Mouse (Mus musculus): ENCODE results near the gene Plpp3. TPM values are rescaled to one million over a fixed set of nuclear protein-coding genes. Genes with fewer than 3 reads are reported as not detected.

Gene Plpp3
- polyA plus RNA-seq, 1 experiment from 2014 or later, result 107 TPM

GRCm38 (mm10) chr4:105199345-105199744 lies 42.2 kb downstream of the Plpp3 start:
- H3K9me3 ChIP-seq (ENCODE audit: control insufficient read depth, low read length), result no peaks in the 10 kb centered on the region
- peaks cover 44% of the 10 kb centered on the region for H3K4me1 ChIP-seq (ENCODE audit: control insufficient read depth, insufficient read depth, low read length)
- H3K9ac ChIP-seq (ENCODE audit: low read depth, low read length), result no peak overlapping the region
- H3K27me3 ChIP-seq (replicated peaks; ENCODE audit: control insufficient read depth, insufficient read depth, low read length), result no peaks in the 10 kb centered on the region
- no peak overlapping the region for H3K4me3 ChIP-seq (ENCODE audit: low read depth, low read length)
- H3K4me2 ChIP-seq (ENCODE audit: low read depth, low read length), result no peak overlapping the region
- no peak for DNase-seq (ENCODE audit: low spot score)
- no peak overlapping the region for H3K27ac ChIP-seq (replicated peaks; ENCODE audit: low read depth, low read length)
- peaks cover 51% of the 10 kb centered on the region for H3K36me3 ChIP-seq (ENCODE audit: control insufficient read depth, insufficient read depth, low read length)
- WGBS, result 61% methylated on average over 8 of the region's 8 CpGs
- ATAC-seq (ENCODE audit: low read depth), result no peak

GRCm38 (mm10) chr4:105200624-105201524 lies 43.7 kb downstream of the Plpp3 start:
- peaks cover 37% of the 10 kb centered on the region for H3K36me3 ChIP-seq (ENCODE audit: control insufficient read depth, insufficient read depth, low read length)
- H3K4me1 ChIP-seq (ENCODE audit: control insufficient read depth, insufficient read depth, low read length), result peaks cover 56% of the 10 kb centered on the region
- no peaks in the 10 kb centered on the region for H3K9me3 ChIP-seq (ENCODE audit: control insufficient read depth, low read length)
- no peak overlapping the region for H3K4me3 ChIP-seq (ENCODE audit: low read depth, low read length)
- H3K4me2 ChIP-seq (ENCODE audit: low read depth, low read length), result no peak overlapping the region
- no peak; the same call in 1 of the 2 replicates for ATAC-seq (ENCODE audit: low read depth)
- no peak overlapping the region for H3K9ac ChIP-seq (ENCODE audit: low read depth, low read length)
- DNase-seq (ENCODE audit: low spot score), result peak; percentile 70
- no peaks in the 10 kb centered on the region for H3K27me3 ChIP-seq (replicated peaks; ENCODE audit: control insufficient read depth, insufficient read depth, low read length)
- peak overlapping the region; percentile 16; the same call in 1 of the 2 replicates for H3K27ac ChIP-seq (replicated peaks; ENCODE audit: low read depth, low read length)
- 32% methylated on average over 14 of the region's 14 CpGs for WGBS

GRCm38 (mm10) chr4:105202439-105202838 lies 45.3 kb downstream of the Plpp3 start:
- ATAC-seq (ENCODE audit: low read depth), result no peak
- Histone ChIP-seq H3K4me2 (ENCODE audit: low read depth, low read length) (no peak overlapping the region), H3K27ac (replicated peaks; ENCODE audit: low read depth, low read length) (no peak overlapping the region), H3K27me3 (replicated peaks; ENCODE audit: control insufficient read depth, insufficient read depth, low read length) (no peaks in the 10 kb centered on the region), H3K4me3 (ENCODE audit: low read depth, low read length) (no peak overlapping the region), H3K36me3 (ENCODE audit: control insufficient read depth, insufficient read depth, low read length) (peaks cover 32% of the 10 kb centered on the region), H3K9ac (ENCODE audit: low read depth, low read length) (no peak overlapping the region), H3K4me1 (ENCODE audit: control insufficient read depth, insufficient read depth, low read length) (peaks cover 66% of the 10 kb centered on the region), H3K9me3 (ENCODE audit: control insufficient read depth, low read length) (no peaks in the 10 kb centered on the region)
- WGBS, result 89% methylated on average over 3 of the region's 3 CpGs
- DNase-seq (ENCODE audit: low spot score), result no peak

- no peak for DNase-seq (ENCODE audit: low spot score)
- Histone ChIP-seq H3K9me3 (ENCODE audit: control insufficient read depth, low read length) (no peaks in the 10 kb centered on the region), H3K27ac (replicated peaks; ENCODE audit: low read depth, low read length) (no peak overlapping the region), H3K4me3 (ENCODE audit: low read depth, low read length) (no peak overlapping the region), H3K36me3 (ENCODE audit: control insufficient read depth, insufficient read depth, low read length) (peaks cover 32% of the 10 kb centered on the region), H3K4me1 (ENCODE audit: control insufficient read depth, insufficient read depth, low read length) (peaks cover 66% of the 10 kb centered on the region), H3K4me2 (ENCODE audit: low read depth, low read length) (no peak overlapping the region), H3K27me3 (replicated peaks; ENCODE audit: control insufficient read depth, insufficient read depth, low read length) (no peaks in the 10 kb centered on the region), H3K9ac (ENCODE audit: low read depth, low read length) (no peak overlapping the region)
- no peak for ATAC-seq (ENCODE audit: low read depth)
- WGBS, result 80% methylated on average over 2 of the region's 2 CpGs
Observed at GRCm38 (mm10) chr4:105203303-105203761, 46.2 kb downstream of the Plpp3 start.

GRCm38 (mm10) chr4:105204071-105204470 lies 46.9 kb downstream of the Plpp3 start:
- Histone ChIP-seq H3K27ac (replicated peaks; ENCODE audit: low read depth, low read length) (peak overlapping the region; percentile 11; the same call in 1 of the 2 replicates), H3K4me2 (ENCODE audit: low read depth, low read length) (no peak overlapping the region), H3K9ac (ENCODE audit: low read depth, low read length) (no peak overlapping the region), H3K4me1 (ENCODE audit: control insufficient read depth, insufficient read depth, low read length) (peaks cover 66% of the 10 kb centered on the region), H3K36me3 (ENCODE audit: control insufficient read depth, insufficient read depth, low read length) (peaks cover 32% of the 10 kb centered on the region), H3K4me3 (ENCODE audit: low read depth, low read length) (no peak overlapping the region), H3K27me3 (replicated peaks; ENCODE audit: control insufficient read depth, insufficient read depth, low read length) (no peaks in the 10 kb centered on the region), H3K9me3 (ENCODE audit: control insufficient read depth, low read length) (no peaks in the 10 kb centered on the region)
- ATAC-seq (ENCODE audit: low read depth), result no peak
- 56% methylated on average over 9 of the region's 9 CpGs for WGBS
- DNase-seq (ENCODE audit: low spot score), result no peak

- H3K4me3 ChIP-seq (ENCODE audit: low read depth, low read length), result no peak overlapping the region
- ATAC-seq (ENCODE audit: low read depth) (peak; percentile 41; the same call in 1 of the 2 replicates), DNase-seq (ENCODE audit: low spot score) (peak; percentile 83)
- H3K4me2 ChIP-seq (ENCODE audit: low read depth, low read length), result peak overlapping the region; percentile 3; the same call in 1 of the 2 replicates
- no peaks in the 10 kb centered on the region for H3K9me3 ChIP-seq (ENCODE audit: control insufficient read depth, low read length)
- 31% methylated on average over 15 of the region's 15 CpGs for WGBS
- H3K9ac ChIP-seq (ENCODE audit: low read depth, low read length), result no peak overlapping the region
- peak overlapping the region; percentile 11 for H3K27ac ChIP-seq (replicated peaks; ENCODE audit: low read depth, low read length)
- peaks cover 40% of the 10 kb centered on the region for H3K36me3 ChIP-seq (ENCODE audit: control insufficient read depth, insufficient read depth, low read length)
- no peaks in the 10 kb centered on the region for H3K27me3 ChIP-seq (replicated peaks; ENCODE audit: control insufficient read depth, insufficient read depth, low read length)
- H3K4me1 ChIP-seq (ENCODE audit: control insufficient read depth, insufficient read depth, low read length), result peaks cover 62% of the 10 kb centered on the region
Observed at GRCm38 (mm10) chr4:105205045-105205851, 48.1 kb downstream of the Plpp3 start.

GRCm38 (mm10) chr4:105206102-105206501 lies 49.0 kb downstream of the Plpp3 start:
- DNase-seq (ENCODE audit: low spot score), result no peak
- Histone ChIP-seq H3K27me3 (replicated peaks; ENCODE audit: control insufficient read depth, insufficient read depth, low read length) (no peaks in the 10 kb centered on the region), H3K36me3 (ENCODE audit: control insufficient read depth, insufficient read depth, low read length) (peaks cover 46% of the 10 kb centered on the region), H3K4me3 (ENCODE audit: low read depth, low read length) (no peak overlapping the region), H3K27ac (replicated peaks; ENCODE audit: low read depth, low read length) (peak overlapping the region; percentile 34), H3K9ac (ENCODE audit: low read depth, low read length) (no peak overlapping the region), H3K4me1 (ENCODE audit: control insufficient read depth, insufficient read depth, low read length) (peaks cover 53% of the 10 kb centered on the region), H3K9me3 (ENCODE audit: control insufficient read depth, low read length) (no peaks in the 10 kb centered on the region), H3K4me2 (ENCODE audit: low read depth, low read length) (no peak overlapping the region)
- 26% methylated on average over 6 of the region's 6 CpGs for whole genome bisulfite sequencing
- no peak for ATAC-seq (ENCODE audit: low read depth)

GRCm38 (mm10) chr4:105206995-105207394 lies 49.8 kb downstream of the Plpp3 start:
- H3K27me3 ChIP-seq (replicated peaks; ENCODE audit: control insufficient read depth, insufficient read depth, low read length), result no peaks in the 10 kb centered on the region
- no peak overlapping the region for H3K4me2 ChIP-seq (ENCODE audit: low read depth, low read length)
- DNase-seq (ENCODE audit: low spot score), result no peak
- H3K9ac ChIP-seq (ENCODE audit: low read depth, low read length), result no peak overlapping the region
- peaks cover 46% of the 10 kb centered on the region for H3K4me1 ChIP-seq (ENCODE audit: control insufficient read depth, insufficient read depth, low read length)
- WGBS, result 34% methylated on average over 8 of the region's 8 CpGs
- no peaks in the 10 kb centered on the region for H3K9me3 ChIP-seq (ENCODE audit: control insufficient read depth, low read length)
- H3K36me3 ChIP-seq (ENCODE audit: control insufficient read depth, insufficient read depth, low read length), result peaks cover 53% of the 10 kb centered on the region
- H3K27ac ChIP-seq (replicated peaks; ENCODE audit: low read depth, low read length), result peak overlapping the region; percentile 34; the same call in 1 of the 2 replicates
- no peak for ATAC-seq (ENCODE audit: low read depth)
- no peak overlapping the region for H3K4me3 ChIP-seq (ENCODE audit: low read depth, low read length)

Data from embryonic facial prominence, embryonic 14.5 days (tissue).